Mouse (Mus musculus) megakaryocyte, embryonic 14.5 days (primary cell): ENCODE measurements around the gene Ptpn9.

Experiments used
- FLI1 ChIP-seq: IDR thresholded peaks from 2 replicates; pipeline ENCODE4 v1.6.1; 2012; ENCODE audit warnings: low read length, inconsistent platforms, mixed read lengths
- GATA1 ChIP-seq: IDR thresholded peaks from 3 replicates; pipeline ENCODE4 v1.6.1; 2012; ENCODE audit warnings: mixed read lengths, low read length, inconsistent platforms, borderline replicate concordance

DNA sequence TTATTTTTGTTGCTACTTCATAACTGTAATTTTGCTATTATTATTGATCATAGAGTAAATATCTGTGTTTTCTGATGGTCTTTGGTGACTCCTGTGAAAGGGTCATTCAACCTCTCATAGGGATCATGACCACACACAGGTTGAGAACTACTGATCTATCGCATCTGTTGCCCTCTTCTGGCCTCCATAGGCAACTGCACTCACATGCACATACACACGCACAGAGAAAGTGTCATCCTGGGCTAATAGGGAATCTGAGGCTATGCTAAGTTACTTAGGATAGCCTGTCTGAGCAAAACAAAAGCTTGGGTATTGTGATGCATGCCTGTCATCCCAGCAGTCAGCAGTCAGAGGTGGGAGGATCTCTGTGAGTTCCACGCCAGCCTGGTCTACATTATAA lies 33.1 kb upstream of the Ptpn9 start:
- no peak for TF ChIP-seq GATA1
- TF ChIP-seq FLI1 = no peak
